8 mouse cellular contexts compared by ENCODE assay signal in genomic region chr1:52800340-52800740, GRCm38 (mm10). TPM values are rescaled to one million over a fixed set of nuclear protein-coding genes. Genes with fewer than 3 reads are reported as not detected.
DNase-seq lines count a peak whose midpoint lies in the region; ATAC-seq lines count a peak whose summit lies in the region.

No protein-coding gene starts in this region.

- 30% methylated on average over 3 of the region's 3 CpGs for WGBS in heart, embryonic 15.5 days
- WGBS in midbrain, embryonic 10.5 days: 80% methylated on average over 3 of the region's 3 CpGs

- DNase-seq in layer of hippocampus, adult 9-11 months: peak; percentile 38
- no peak for DNase-seq in layer of hippocampus, postnatal 25 days (ENCODE audit: extremely low spot score in 1 of 2, low spot score in 1 of 2)
- peak; percentile 63 for DNase-seq in thymus, postnatal 14 days
- no peak for DNase-seq in left cerebral cortex, postnatal 4 days
- DNase-seq in ovary, postnatal 10 days (ENCODE audit: low spot score): no peak
- no peak for DNase-seq in midbrain, embryonic 10.5 days (ENCODE audit: low spot score)

- no peak overlapping the region for H3K4me3 ChIP-seq in heart, embryonic 15.5 days
- H3K4me3 ChIP-seq in megakaryocyte, embryonic 14.5 days (replicated peaks): peak overlapping the region; percentile 85
- H3K4me3 ChIP-seq in midbrain, embryonic 10.5 days: no peak overlapping the region

- intact Hi-C loops in left cerebral cortex, postnatal 4 days (cut with DNase I): no loop called here

- no peak overlapping the region for H3K9ac ChIP-seq in heart, embryonic 15.5 days

- no peaks in the 10 kb centered on the region for H3K27me3 ChIP-seq in heart, embryonic 15.5 days
- no peaks in the 10 kb centered on the region for H3K27me3 ChIP-seq in megakaryocyte, embryonic 14.5 days (replicated peaks)
- no peaks in the 10 kb centered on the region for H3K27me3 ChIP-seq in midbrain, embryonic 10.5 days (ENCODE audit: low read depth, poor library complexity, severe bottlenecking)

- peak; percentile 43; the same call in 1 of the 2 replicates for ATAC-seq in heart, embryonic 15.5 days (replicated peaks; ENCODE audit: insufficient number of reproducible peaks, insufficient read depth, low FRiP score, low read depth)

- no peaks in the 10 kb centered on the region for H3K9me3 ChIP-seq in heart, embryonic 15.5 days (replicated peaks)
- H3K9me3 ChIP-seq in megakaryocyte, embryonic 14.5 days: no peaks in the 10 kb centered on the region
- no peaks in the 10 kb centered on the region for H3K9me3 ChIP-seq in midbrain, embryonic 10.5 days (replicated peaks)

- H3K36me3 ChIP-seq in heart, embryonic 15.5 days: no peaks in the 10 kb centered on the region
- H3K36me3 ChIP-seq in megakaryocyte, embryonic 14.5 days (replicated peaks; ENCODE audit: low read length): peaks cover 62% of the 10 kb centered on the region
- no peaks in the 10 kb centered on the region for H3K36me3 ChIP-seq in midbrain, embryonic 10.5 days

- H3K4me1 ChIP-seq in heart, embryonic 15.5 days (replicated peaks): peaks cover 26% of the 10 kb centered on the region
- H3K4me1 ChIP-seq in megakaryocyte, embryonic 14.5 days: peaks cover 94% of the 10 kb centered on the region
- H3K4me1 ChIP-seq in midbrain, embryonic 10.5 days: 0 out of 2 replicates have a peak, but pooled peaks cover 2% of the 10 kb centered on the region

- H3K27ac ChIP-seq in heart, embryonic 15.5 days: peak overlapping the region; percentile 32; the same call in 1 of the 2 replicates
- H3K27ac ChIP-seq in midbrain, embryonic 10.5 days (replicated peaks): no peak overlapping the region

- no peak overlapping the region for H3K4me2 ChIP-seq in heart, embryonic 15.5 days

RNA-seq across cellular contexts. Expression of gene Inpp1, which starts 17.1 kb away (rescaled TPM):
- total RNA-seq in layer of hippocampus, postnatal 25 days (2021): 10 to 100 TPM; 35.4 to 38.8 TPM
- polyA plus RNA-seq in heart, embryonic 15.5 days (2015; fragmentation: Nextera tagmentation; extraction: Ambion mirVana): 15.4 and 20.7 TPM in 2 replicates
- polyA plus RNA-seq in megakaryocyte, embryonic 14.5 days (2012; ENCODE audit: insufficient read depth, low replicate concordance): 0.93 and 1.6 TPM in 2 replicates
- 10 to 100 TPM; 37.5 to 44.2 TPM for total RNA-seq in left cerebral cortex, postnatal 4 days (2021)
- 12.0 and 12.9 TPM in 2 replicates for polyA plus RNA-seq in midbrain, embryonic 10.5 days (2016; fragmentation: Nextera tagmentation; extraction: Ambion mirVana)

RNA-seq across cellular contexts. Expression of gene Hibch, which starts 44.4 kb away (rescaled TPM):
- 10 to 100 TPM; 16.1 to 17.0 TPM for total RNA-seq in layer of hippocampus, postnatal 25 days (2021)
- 26.9 and 31.3 TPM in 2 replicates for polyA plus RNA-seq in heart, embryonic 15.5 days (2015; fragmentation: Nextera tagmentation; extraction: Ambion mirVana)
- polyA plus RNA-seq in megakaryocyte, embryonic 14.5 days (2012; ENCODE audit: insufficient read depth, low replicate concordance): 3.2 TPM in 1 of 2 replicates, not detected in the other
- 10 to 100 TPM; 12.9 to 14.3 TPM for total RNA-seq in left cerebral cortex, postnatal 4 days (2021)
- 23.2 and 26.7 TPM in 2 replicates for polyA plus RNA-seq in midbrain, embryonic 10.5 days (2016; fragmentation: Nextera tagmentation; extraction: Ambion mirVana)

Comparison
In these comparisons a context has a peak if more than half of its experiments do, and no peak if none do; other contexts are left out.
1. DNase-seq: peak in layer of hippocampus, adult 9-11 months (single experiment) and thymus, postnatal 14 days (single experiment); none in layer of hippocampus, postnatal 25 days (0 of 2), left cerebral cortex, postnatal 4 days (single experiment), ovary, postnatal 10 days (single experiment) and midbrain, embryonic 10.5 days (single experiment).